Mouse (Mus musculus): ENCODE measurements around the gene Gabrb1.

GRCm38 (mm10) chr5:71665593-71665992 lies 7.7 kb downstream of the Gabrb1 start:
- TF ChIP-seq CTCF (IDR thresholded peaks at IDR 0.05; ENCODE audit: borderline replicate concordance, insufficient read depth, low read length) (no peak), POLR2A (IDR thresholded peaks at IDR 0.05; ENCODE audit: low read depth, low read length) (no peak)
